Comparison of ENCODE assay signal across 8 mouse cellular contexts in genomic region chr11:106918901-106919300, GRCm38 (mm10). TPM values are rescaled to one million over a fixed set of nuclear protein-coding genes. Genes with fewer than 3 reads are reported as not detected.
DNase-seq lines count a peak whose midpoint lies in the region; ATAC-seq lines count a peak whose summit lies in the region.

No protein-coding gene starts in this region.

- peak overlapping the region; percentile 73 for H3K4me2 ChIP-seq in kidney, embryonic 15.5 days
- H3K4me2 ChIP-seq in hindbrain, embryonic 15.5 days = peak overlapping the region; percentile 93
- H3K4me2 ChIP-seq in midbrain, embryonic 14.5 days (ENCODE audit: low read length) = peak overlapping the region; percentile 93

- H3K27ac ChIP-seq in kidney, embryonic 15.5 days = no peak overlapping the region
- no peak overlapping the region for H3K27ac ChIP-seq in brown adipose tissue, adult 24 weeks (replicated peaks; ENCODE audit: low read depth, low read length)
- no peak overlapping the region for H3K27ac ChIP-seq in hindbrain, embryonic 15.5 days (replicated peaks)
- H3K27ac ChIP-seq in midbrain, embryonic 14.5 days (replicated peaks; ENCODE audit: low read depth, low read length) = no peak overlapping the region

- no peaks in the 10 kb centered on the region for H3K9me3 ChIP-seq in kidney, embryonic 15.5 days (replicated peaks)
- no peaks in the 10 kb centered on the region for H3K9me3 ChIP-seq in hindbrain, embryonic 15.5 days
- no peaks in the 10 kb centered on the region for H3K9me3 ChIP-seq in midbrain, embryonic 14.5 days (ENCODE audit: control insufficient read depth, low read length)

- H3K4me1 ChIP-seq in kidney, embryonic 15.5 days = peaks cover 25% of the 10 kb centered on the region
- peaks cover 2% of the 10 kb centered on the region; the same call in 1 of the 2 replicates for H3K4me1 ChIP-seq in brown adipose tissue, adult 24 weeks (ENCODE audit: control insufficient read depth, insufficient read depth, insufficient read length, low read length)
- H3K4me1 ChIP-seq in hindbrain, embryonic 15.5 days (replicated peaks) = peaks cover 31% of the 10 kb centered on the region
- H3K4me1 ChIP-seq in midbrain, embryonic 14.5 days (ENCODE audit: control insufficient read depth, insufficient read depth, low read length) = peaks cover 17% of the 10 kb centered on the region

- intact Hi-C loops in left cerebral cortex, postnatal 14 days (cut with DNase I) = no loop called here

- no peaks in the 10 kb centered on the region for H3K27me3 ChIP-seq in kidney, embryonic 15.5 days
- no peaks in the 10 kb centered on the region for H3K27me3 ChIP-seq in hindbrain, embryonic 15.5 days
- no peaks in the 10 kb centered on the region for H3K27me3 ChIP-seq in midbrain, embryonic 14.5 days (ENCODE audit: control insufficient read depth, insufficient read depth, low read length)

- WGBS in kidney, embryonic 15.5 days = 27% methylated on average over 8 of the region's 8 CpGs
- WGBS in hindbrain, embryonic 15.5 days = 15% methylated on average over 8 of the region's 8 CpGs
- 16% methylated on average over 8 of the region's 8 CpGs for WGBS in midbrain, embryonic 14.5 days

- H3K4me3 ChIP-seq in kidney, embryonic 15.5 days (replicated peaks) = peak overlapping the region; percentile 89
- H3K4me3 ChIP-seq in brown adipose tissue, adult 24 weeks (ENCODE audit: insufficient read depth, low read depth, low read length) = peak overlapping the region; percentile 89
- peak overlapping the region; percentile 97 for H3K4me3 ChIP-seq in hindbrain, embryonic 15.5 days
- peak overlapping the region; percentile 84 for H3K4me3 ChIP-seq in midbrain, embryonic 14.5 days (replicated peaks; ENCODE audit: low read depth, low read length)

- ATAC-seq in kidney, embryonic 15.5 days (replicated peaks; ENCODE audit: low FRiP score) = no peak
- ATAC-seq in hindbrain, embryonic 15.5 days (ENCODE audit: low FRiP score, low read depth) = no peak
- no peak for ATAC-seq in midbrain, embryonic 14.5 days (ENCODE audit: low FRiP score, low TSS enrichment)

- H3K36me3 ChIP-seq in kidney, embryonic 15.5 days = no peaks in the 10 kb centered on the region
- H3K36me3 ChIP-seq in hindbrain, embryonic 15.5 days = no peaks in the 10 kb centered on the region
- no peaks in the 10 kb centered on the region for H3K36me3 ChIP-seq in midbrain, embryonic 14.5 days (ENCODE audit: control insufficient read depth, insufficient read depth, low read length)

- no peak for DNase-seq in kidney, adult 18-20 months
- no peak for DNase-seq in midbrain, embryonic 14.5 days
- no peak for DNase-seq in left cerebral cortex, postnatal 14 days (ENCODE audit: low spot score in 2 of 2)
- no peak for DNase-seq in embryo, embryonic 9.5 days (ENCODE audit: extremely low spot score)
- DNase-seq in Muller cell, postnatal 12 days (ENCODE audit: inconsistent ontology term) = no peak

- peak overlapping the region; percentile 98 for H3K9ac ChIP-seq in kidney, embryonic 15.5 days
- H3K9ac ChIP-seq in hindbrain, embryonic 15.5 days = peak overlapping the region; percentile 97
- peak overlapping the region; percentile 89 for H3K9ac ChIP-seq in midbrain, embryonic 14.5 days (replicated peaks; ENCODE audit: low read length)

RNA-seq across cellular contexts. Expression of gene Smurf2, which starts 1.6 kb away (rescaled TPM):
- 12.8 and 13.7 TPM in 2 replicates for polyA plus RNA-seq in kidney, embryonic 15.5 days (2015; fragmentation: Nextera tagmentation; extraction: Ambion mirVana)
- 13.1 and 18.4 TPM in 2 replicates for polyA plus RNA-seq in brown adipose tissue, adult 24 weeks (2012; ENCODE audit: insufficient read depth, insufficient read length, missing spikeins)
- 11.4 and 15.1 TPM in 2 replicates for polyA plus RNA-seq in hindbrain, embryonic 15.5 days (2015; fragmentation: Nextera tagmentation; extraction: Ambion mirVana)
- polyA plus RNA-seq in midbrain, embryonic 14.5 days (2014; fragmentation: Nextera tagmentation; extraction: Ambion mirVana) = 17.5 and 24.0 TPM in 2 replicates
- total RNA-seq in left cerebral cortex, postnatal 14 days (2021) = 10 to 100 TPM; 24.6 to 28.1 TPM
